ENCODE assay signal across 9 mouse cellular contexts in genomic region chr1:87070720-87071119, GRCm38 (mm10). TPM values are rescaled to one million over a fixed set of nuclear protein-coding genes. Genes with fewer than 3 reads are reported as not detected.
DNase-seq lines count a peak whose midpoint lies in the region; ATAC-seq and TF ChIP-seq lines count a peak whose summit lies in the region.
"Had no signal": no experiment of that assay in that cellular context is flagged by ENCODE, and none has a peak within 500 bp of the region (broad histone marks: within the 10 kb centered on the region; RNA-seq: fewer than 3 reads in every experiment).

No protein-coding gene starts in this region.

- peak; percentile 46 for TF ChIP-seq CTCF in left cerebral cortex, adult 2 months (IDR thresholded peaks at IDR 0.05)
- peak; percentile 74 for TF ChIP-seq CTCF in liver, postnatal 0 days (IDR thresholded peaks at IDR 0.05; ENCODE audit: low read depth)

- H3K9me3 ChIP-seq in embryonic facial prominence, embryonic 12.5 days, result no peaks in the 10 kb centered on the region
- no peaks in the 10 kb centered on the region for H3K9me3 ChIP-seq in liver, postnatal 0 days (ENCODE audit: low read length)
- H3K9me3 ChIP-seq in stomach, embryonic 16.5 days (replicated peaks; ENCODE audit: control insufficient read depth, low read length), result no peaks in the 10 kb centered on the region
- no peaks in the 10 kb centered on the region for H3K9me3 ChIP-seq in hindbrain, embryonic 16.5 days (ENCODE audit: control insufficient read depth, low read length)

- no peak overlapping the region for H3K4me3 ChIP-seq in left cerebral cortex, adult 2 months
- no peak overlapping the region for H3K4me3 ChIP-seq in embryonic facial prominence, embryonic 12.5 days
- no peak overlapping the region for H3K4me3 ChIP-seq in liver, postnatal 0 days (ENCODE audit: low read depth, low read length)
- no peak overlapping the region for H3K4me3 ChIP-seq in stomach, embryonic 16.5 days (replicated peaks; ENCODE audit: low read length)
- H3K4me3 ChIP-seq in hindbrain, embryonic 16.5 days (ENCODE audit: low read length), result no peak overlapping the region
- H3K4me3 ChIP-seq: erythroblast, embryonic 14.5 days had no signal

- no peak overlapping the region for H3K4me2 ChIP-seq in embryonic facial prominence, embryonic 12.5 days (replicated peaks)
- no peak overlapping the region for H3K4me2 ChIP-seq in liver, postnatal 0 days (ENCODE audit: low read depth, low read length)
- H3K4me2 ChIP-seq in stomach, embryonic 16.5 days (ENCODE audit: low read depth, low read length), result no peak overlapping the region
- H3K4me2 ChIP-seq in hindbrain, embryonic 16.5 days (ENCODE audit: low read length), result no peak overlapping the region

- H3K4me1 ChIP-seq in embryonic facial prominence, embryonic 12.5 days, result peaks cover 6% of the 10 kb centered on the region; the same call in 1 of the 2 replicates
- H3K4me1 ChIP-seq in liver, postnatal 0 days (ENCODE audit: insufficient read depth), result no peaks in the 10 kb centered on the region
- no peaks in the 10 kb centered on the region for H3K4me1 ChIP-seq in stomach, embryonic 16.5 days (ENCODE audit: control insufficient read depth, insufficient read depth, low read length)
- no peaks in the 10 kb centered on the region for H3K4me1 ChIP-seq in hindbrain, embryonic 16.5 days (ENCODE audit: control insufficient read depth, insufficient read depth, low read depth, low read length)

- ATAC-seq in embryonic facial prominence, embryonic 12.5 days (ENCODE audit: insufficient number of reproducible peaks, insufficient read depth, low FRiP score, low TSS enrichment), result 0 out of 2 replicates have a peak, but pooled peaks have one; percentile 23
- ATAC-seq in liver, postnatal 0 days, result peak; percentile 86
- peak; percentile 39; the same call in 1 of the 2 replicates for ATAC-seq in stomach, embryonic 16.5 days (ENCODE audit: insufficient read depth, low FRiP score)
- no peak for ATAC-seq in hindbrain, embryonic 16.5 days

- TF ChIP-seq EP300 in liver, postnatal 0 days (IDR thresholded peaks at IDR 0.05; ENCODE audit: low read depth), result no peak

- no peak overlapping the region for H3K9ac ChIP-seq in embryonic facial prominence, embryonic 12.5 days
- H3K9ac ChIP-seq in liver, postnatal 0 days (replicated peaks), result no peak overlapping the region
- no peak overlapping the region for H3K9ac ChIP-seq in stomach, embryonic 16.5 days (ENCODE audit: low read length)
- no peak overlapping the region for H3K9ac ChIP-seq in hindbrain, embryonic 16.5 days (ENCODE audit: low read depth, low read length)

- intact Hi-C loops in left cerebral cortex, adult 2 months (cut with DNase I), result no loop called here
- intact Hi-C loops in left cerebral cortex, postnatal 4 days (cut with DNase I), result no loop called here

- DNase-seq in left cerebral cortex, adult 2 months (ENCODE audit: extremely low spot score in 1 of 2, low spot score in 2 of 2), result no peak
- DNase-seq in left cerebral cortex, postnatal 4 days, result no peak
- peak; percentile 42 for DNase-seq in WW6 (ENCODE audit: low read depth, low spot score)
- peak; percentile 70 for DNase-seq in liver, postnatal 0 days
- no peak for DNase-seq in layer of hippocampus, adult 9-11 months

- H3K27me3 ChIP-seq in embryonic facial prominence, embryonic 12.5 days, result no peaks in the 10 kb centered on the region
- H3K27me3 ChIP-seq in liver, postnatal 0 days (ENCODE audit: insufficient read depth, low read length), result no peaks in the 10 kb centered on the region
- no peaks in the 10 kb centered on the region for H3K27me3 ChIP-seq in stomach, embryonic 16.5 days (ENCODE audit: control insufficient read depth, insufficient read depth, low read length)
- no peaks in the 10 kb centered on the region for H3K27me3 ChIP-seq in hindbrain, embryonic 16.5 days (replicated peaks; ENCODE audit: control insufficient read depth, insufficient read depth, low read length)

- no peak overlapping the region for H3K27ac ChIP-seq in left cerebral cortex, adult 2 months
- H3K27ac ChIP-seq in embryonic facial prominence, embryonic 12.5 days, result no peak overlapping the region
- no peak overlapping the region for H3K27ac ChIP-seq in liver, postnatal 0 days (ENCODE audit: low read depth)
- H3K27ac ChIP-seq in stomach, embryonic 16.5 days (ENCODE audit: low read length), result no peak overlapping the region
- no peak overlapping the region for H3K27ac ChIP-seq in hindbrain, embryonic 16.5 days (ENCODE audit: low read depth, low read length)

- WGBS in embryonic facial prominence, embryonic 12.5 days, result 56% methylated on average over 16 of the region's 16 CpGs
- WGBS in liver, postnatal 0 days (ENCODE audit: insufficient replicate concordance), result 49% methylated on average over 16 of the region's 16 CpGs
- WGBS in stomach, embryonic 16.5 days, result 49% methylated on average over 16 of the region's 16 CpGs
- 53% methylated on average over 16 of the region's 16 CpGs for WGBS in hindbrain, embryonic 16.5 days

- no peaks in the 10 kb centered on the region for H3K36me3 ChIP-seq in embryonic facial prominence, embryonic 12.5 days
- H3K36me3 ChIP-seq in liver, postnatal 0 days (replicated peaks; ENCODE audit: insufficient read depth, low read length), result no peaks in the 10 kb centered on the region
- no peaks in the 10 kb centered on the region for H3K36me3 ChIP-seq in stomach, embryonic 16.5 days (ENCODE audit: control insufficient read depth, insufficient read depth, low read length)
- H3K36me3 ChIP-seq in hindbrain, embryonic 16.5 days (ENCODE audit: control insufficient read depth, insufficient read depth, low read length), result no peaks in the 10 kb centered on the region

RNA-seq across cellular contexts. Expression of gene Alppl2, which starts 19.0 kb away (rescaled TPM):
- not detected for total RNA-seq in left cerebral cortex, adult 2 months (2021)
- not detected for total RNA-seq in left cerebral cortex, postnatal 4 days (2021)
- not detected in 2 replicates for polyA plus RNA-seq in embryonic facial prominence, embryonic 12.5 days (2016; fragmentation: Nextera tagmentation; extraction: Ambion mirVana)
- not detected in 2 replicates for polyA plus RNA-seq in liver, postnatal 0 days (2015; fragmentation: Nextera tagmentation; extraction: Ambion mirVana)
- not detected in 2 replicates for polyA plus RNA-seq in stomach, embryonic 16.5 days (2015; fragmentation: Nextera tagmentation; extraction: Ambion mirVana)
- polyA plus RNA-seq in hindbrain, embryonic 16.5 days (2015; fragmentation: Nextera tagmentation; extraction: Ambion mirVana), result not detected in 2 replicates
- polyA plus RNA-seq: erythroblast, embryonic 14.5 days had no signal

RNA-seq across cellular contexts. Expression of gene Alpi, which starts 30.7 kb away (rescaled TPM):
- not detected for total RNA-seq in left cerebral cortex, adult 2 months (2021)
- total RNA-seq in left cerebral cortex, postnatal 4 days (2021), result not detected
- not detected in 2 replicates for polyA plus RNA-seq in embryonic facial prominence, embryonic 12.5 days (2016; fragmentation: Nextera tagmentation; extraction: Ambion mirVana)
- not detected in 2 replicates for polyA plus RNA-seq in liver, postnatal 0 days (2015; fragmentation: Nextera tagmentation; extraction: Ambion mirVana)
- 39.3 and 39.8 TPM in 2 replicates for polyA plus RNA-seq in stomach, embryonic 16.5 days (2015; fragmentation: Nextera tagmentation; extraction: Ambion mirVana)
- not detected in 2 replicates for polyA plus RNA-seq in hindbrain, embryonic 16.5 days (2015; fragmentation: Nextera tagmentation; extraction: Ambion mirVana)
- polyA plus RNA-seq: erythroblast, embryonic 14.5 days had no signal

RNA-seq across cellular contexts. Expression of gene Akp3, which starts 54.1 kb away (rescaled TPM):
- not detected for total RNA-seq in left cerebral cortex, adult 2 months (2021)
- not detected for total RNA-seq in left cerebral cortex, postnatal 4 days (2021)
- polyA plus RNA-seq in embryonic facial prominence, embryonic 12.5 days (2016; fragmentation: Nextera tagmentation; extraction: Ambion mirVana), result not detected in 2 replicates
- not detected in 2 replicates for polyA plus RNA-seq in liver, postnatal 0 days (2015; fragmentation: Nextera tagmentation; extraction: Ambion mirVana)
- 0.08 TPM in 1 of 2 replicates, not detected in the other for polyA plus RNA-seq in stomach, embryonic 16.5 days (2015; fragmentation: Nextera tagmentation; extraction: Ambion mirVana)
- 0.09 TPM in 2 replicates for polyA plus RNA-seq in hindbrain, embryonic 16.5 days (2015; fragmentation: Nextera tagmentation; extraction: Ambion mirVana)
- polyA plus RNA-seq: erythroblast, embryonic 14.5 days had no signal

Comparison
In these comparisons a context has a peak if more than half of its experiments do, and no peak if none do; other contexts are left out.
1. DNase-seq: peak in WW6 (single experiment) and liver, postnatal 0 days (single experiment); none in left cerebral cortex, adult 2 months (0 of 2), left cerebral cortex, postnatal 4 days (single experiment) and layer of hippocampus, adult 9-11 months (single experiment).
2. RNA of gene Alpi, which starts 30.7 kb away (polyA plus RNA-seq): 39.3 to 39.8 TPM in stomach, embryonic 16.5 days; not detected in embryonic facial prominence, embryonic 12.5 days, not detected in liver, postnatal 0 days and not detected in hindbrain, embryonic 16.5 days; every median in the first group is over 10 times any median in the second.